ENCODE assay signal across 11 mouse cellular contexts in genomic region chr4:83211709-83212108, GRCm38 (mm10).
DNase-seq lines count a peak whose midpoint lies in the region; ATAC-seq and TF ChIP-seq lines count a peak whose summit lies in the region.
"Had no signal": no experiment of that assay in that cellular context is flagged by ENCODE, and none has a peak within 500 bp of the region (broad histone marks: within the 10 kb centered on the region; RNA-seq: fewer than 3 reads in every experiment).

No protein-coding gene starts in this region.

- ATAC-seq in forebrain, embryonic 16.5 days, result no peak
- ATAC-seq in kidney, postnatal 0 days (replicated peaks; ENCODE audit: low FRiP score, low read depth), result no peak

- TF ChIP-seq CTCF in kidney, postnatal 0 days (IDR thresholded peaks at IDR 0.05; ENCODE audit: low read depth), result no peak

- no peak overlapping the region for H3K4me2 ChIP-seq in forebrain, embryonic 16.5 days (ENCODE audit: low read length)
- H3K4me2 ChIP-seq in kidney, postnatal 0 days (ENCODE audit: low read length), result peak overlapping the region; percentile 31; the same call in 1 of the 2 replicates

- no peak for DNase-seq in forebrain, embryonic 10.5 days (ENCODE audit: extremely low spot score, low spot score)
- peak; percentile 58 for DNase-seq in kidney, postnatal 0 days (ENCODE audit: low spot score)
- no peak for DNase-seq in kidney, adult 18-20 months
- DNase-seq in heart, postnatal 10 days, result peak; percentile 22 to 41
- DNase-seq in lung, postnatal 14 days, result peak; percentile 56
- DNase-seq in testis, postnatal 14 days (ENCODE audit: low spot score), result no peak
- DNase-seq in adrenal gland, adult 2 months, result no peak
- DNase-seq: B cell, adult 2 months; thymus, postnatal 14 days had no signal

- no peak overlapping the region for H3K9ac ChIP-seq in forebrain, embryonic 16.5 days (replicated peaks; ENCODE audit: low read depth, low read length)
- 0 out of 2 replicates have a peak overlapping the region, but pooled peaks have one; percentile 46 for H3K9ac ChIP-seq in kidney, postnatal 0 days (ENCODE audit: low read depth, low read length)
- H3K9ac ChIP-seq: liver, embryonic 14.5 days had no signal

- intact Hi-C loops in heart, postnatal 10 days (cut with DNase I), result no loop called here

- H3K27me3 ChIP-seq in forebrain, embryonic 10.5 days (ENCODE audit: poor library complexity, severe bottlenecking), result no peaks in the 10 kb centered on the region
- H3K27me3 ChIP-seq in forebrain, embryonic 16.5 days (replicated peaks; ENCODE audit: control insufficient read depth, insufficient read depth, low read length), result no peaks in the 10 kb centered on the region
- H3K27me3 ChIP-seq in kidney, postnatal 0 days (ENCODE audit: insufficient read depth, low read length), result no peaks in the 10 kb centered on the region

- H3K9me3 ChIP-seq in forebrain, embryonic 10.5 days, result no peaks in the 10 kb centered on the region
- H3K9me3 ChIP-seq in forebrain, embryonic 16.5 days (ENCODE audit: control insufficient read depth, low read length), result no peaks in the 10 kb centered on the region
- H3K9me3 ChIP-seq in kidney, postnatal 0 days (replicated peaks; ENCODE audit: low read length), result no peaks in the 10 kb centered on the region

- H3K4me3 ChIP-seq in forebrain, embryonic 10.5 days, result no peak overlapping the region
- no peak overlapping the region for H3K4me3 ChIP-seq in forebrain, embryonic 16.5 days (replicated peaks; ENCODE audit: low read length)
- H3K4me3 ChIP-seq in kidney, postnatal 0 days (replicated peaks; ENCODE audit: low read depth, low read length), result no peak overlapping the region

- no peaks in the 10 kb centered on the region for H3K36me3 ChIP-seq in forebrain, embryonic 10.5 days (replicated peaks)
- no peaks in the 10 kb centered on the region for H3K36me3 ChIP-seq in forebrain, embryonic 16.5 days (ENCODE audit: control insufficient read depth, insufficient read depth)
- no peaks in the 10 kb centered on the region for H3K36me3 ChIP-seq in kidney, postnatal 0 days (ENCODE audit: insufficient read depth, low read length)

- 80% methylated on average over 12 of the region's 12 CpGs for WGBS in forebrain, embryonic 10.5 days
- 60% methylated on average over 12 of the region's 12 CpGs for WGBS in forebrain, embryonic 16.5 days
- WGBS in kidney, postnatal 0 days, result 12% methylated on average over 12 of the region's 12 CpGs

- peaks cover 42% of the 10 kb centered on the region for H3K4me1 ChIP-seq in forebrain, embryonic 10.5 days
- H3K4me1 ChIP-seq in forebrain, embryonic 16.5 days (replicated peaks; ENCODE audit: control insufficient read depth, insufficient read depth, low read length), result peaks cover 34% of the 10 kb centered on the region
- no peaks in the 10 kb centered on the region for H3K4me1 ChIP-seq in kidney, postnatal 0 days (replicated peaks; ENCODE audit: insufficient read depth, low read length)

- peak overlapping the region; percentile 49; the same call in 1 of the 2 replicates for H3K27ac ChIP-seq in forebrain, embryonic 10.5 days
- H3K27ac ChIP-seq in forebrain, embryonic 16.5 days (ENCODE audit: low read length), result no peak overlapping the region
- no peak overlapping the region for H3K27ac ChIP-seq in kidney, postnatal 0 days
- H3K27ac ChIP-seq: liver, embryonic 14.5 days had no signal

Comparison
In these comparisons a context has a peak if more than half of its experiments do, and no peak if none do; other contexts are left out.
1. DNase-seq: peak in kidney, postnatal 0 days (single experiment), heart, postnatal 10 days (2 of 2) and lung, postnatal 14 days (single experiment); none in forebrain, embryonic 10.5 days (single experiment), kidney, adult 18-20 months (single experiment), testis, postnatal 14 days (single experiment) and adrenal gland, adult 2 months (single experiment).